Mouse (Mus musculus): Measurements from ENCODE around the gene Ccdc177.
"Not testable (repeated sequence)": the region's sequence is repeated elsewhere in the genome, so short reads cannot be mapped to it uniquely, and the experiment has no call there.

Gene Ccdc177

GRCm38 (mm10) chr12:80760396-80760801 lies at the start of gene Ccdc177:
Ccdc177 (minus strand) TSS chr12:80760687.
- peak; percentile 69 for DNase-seq (ENCODE audit: low spot score)

- DNase-seq (ENCODE audit: low spot score), result no peak
Measured at GRCm38 (mm10) chr12:80810005-80810404, 49.5 kb upstream of the Ccdc177 start.

DNA sequence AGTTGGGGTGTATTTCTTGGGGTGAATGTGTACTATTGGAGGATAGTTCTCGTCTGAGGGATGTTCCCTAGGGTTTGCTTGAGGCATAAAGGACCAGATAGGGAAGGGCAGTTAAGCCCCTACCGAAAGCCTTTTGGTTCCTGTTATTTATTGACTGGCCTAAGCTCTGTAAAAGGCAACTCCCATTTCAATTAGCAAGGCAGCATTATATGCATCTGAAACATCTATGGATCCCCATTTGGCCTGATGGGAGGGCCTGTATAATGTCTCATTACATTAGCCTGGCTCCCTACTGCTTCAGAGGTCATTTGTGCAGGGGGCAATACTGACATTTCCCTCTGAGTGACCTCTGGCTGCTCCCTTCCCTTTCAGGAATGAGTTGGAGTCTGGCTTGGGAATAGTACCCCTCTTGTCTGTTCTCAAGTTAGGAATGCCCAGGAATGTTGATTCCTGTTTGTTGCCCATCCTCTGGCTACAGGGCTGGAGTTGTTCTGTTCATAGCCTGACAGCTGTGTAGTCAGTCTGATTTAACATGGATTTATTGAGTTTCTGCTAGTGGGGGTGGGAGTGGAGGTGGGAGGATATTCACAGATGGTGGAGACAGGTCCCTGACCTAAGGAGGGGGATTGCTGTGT lies 47.1 kb upstream of the Ccdc177 start:
- no peak for DNase-seq (ENCODE audit: low spot score)

- DNase-seq (ENCODE audit: low spot score), result no peak
Measured at GRCm38 (mm10) chr12:80804861-80805428, 44.5 kb upstream of the Ccdc177 start.

DNA sequence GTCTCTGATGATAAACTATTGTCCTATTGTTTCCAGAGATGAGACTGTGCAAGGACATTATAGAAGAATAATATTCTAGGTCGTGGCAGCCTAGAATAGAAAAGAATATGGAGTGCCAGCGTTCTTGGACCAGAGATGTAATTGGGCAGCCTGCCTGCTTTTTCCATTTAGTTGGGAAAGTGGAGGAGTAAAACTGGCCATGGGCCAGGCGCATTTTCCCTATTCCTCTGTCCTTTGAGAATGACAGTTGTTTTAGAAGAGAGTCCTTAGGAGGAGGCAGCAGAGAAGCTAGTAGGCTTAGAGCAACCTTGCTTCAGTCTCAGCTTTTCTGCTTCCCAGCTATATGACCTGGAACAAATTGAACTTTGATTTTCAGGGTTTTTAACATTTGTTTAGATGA lies 43.4 kb upstream of the Ccdc177 start:
- peak; percentile 66 for DNase-seq (ENCODE audit: low spot score)

GRCm38 (mm10) chr12:80801443-80801842 lies 41.0 kb upstream of the Ccdc177 start:
- no peak for DNase-seq (ENCODE audit: low spot score)

DNA sequence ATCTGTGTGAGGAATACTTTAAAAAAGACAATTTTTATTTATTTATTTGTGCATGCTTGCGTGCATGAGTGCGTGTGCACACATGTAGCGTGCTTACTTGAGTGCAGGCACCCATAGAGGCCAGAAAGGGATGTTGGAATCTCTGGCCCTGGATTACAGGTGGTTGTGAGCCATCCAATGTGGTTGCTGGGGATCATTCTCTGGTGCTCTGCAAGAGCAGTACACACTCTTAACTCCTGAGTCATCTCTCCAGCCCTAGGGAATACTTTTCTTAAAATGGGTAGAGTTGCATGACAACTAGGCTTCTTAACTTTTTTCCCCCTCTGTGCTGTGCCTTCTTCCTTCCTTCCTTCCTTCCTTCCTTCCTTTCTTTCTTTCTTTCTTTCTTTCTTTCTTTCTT lies 39.7 kb upstream of the Ccdc177 start:
- no peak for DNase-seq (ENCODE audit: low spot score)

DNA sequence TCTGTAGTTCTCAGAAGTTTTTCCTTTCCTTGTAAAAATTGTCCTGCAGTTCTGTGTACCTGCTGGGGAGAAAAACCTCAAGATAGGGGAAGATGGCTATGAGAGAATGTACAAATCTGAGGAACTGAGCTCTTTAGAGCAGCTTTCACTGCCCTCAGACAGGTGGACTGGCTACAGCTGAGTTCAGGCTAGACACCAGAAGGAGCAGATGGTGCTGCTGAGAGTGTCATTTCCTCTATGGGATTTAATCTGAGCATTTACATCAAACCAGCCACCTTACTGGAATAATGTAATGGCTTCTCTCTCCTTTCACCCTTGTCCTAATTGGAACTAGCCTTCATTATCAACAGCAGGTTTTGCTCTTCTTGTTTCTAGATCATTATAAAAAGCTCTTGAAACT lies 37.8 kb upstream of the Ccdc177 start:
- DNase-seq (ENCODE audit: low spot score), result no peak

- DNase-seq (ENCODE audit: low spot score), result no peak
Measured at GRCm38 (mm10) chr12:80794935-80795785, 34.7 kb upstream of the Ccdc177 start.

DNA sequence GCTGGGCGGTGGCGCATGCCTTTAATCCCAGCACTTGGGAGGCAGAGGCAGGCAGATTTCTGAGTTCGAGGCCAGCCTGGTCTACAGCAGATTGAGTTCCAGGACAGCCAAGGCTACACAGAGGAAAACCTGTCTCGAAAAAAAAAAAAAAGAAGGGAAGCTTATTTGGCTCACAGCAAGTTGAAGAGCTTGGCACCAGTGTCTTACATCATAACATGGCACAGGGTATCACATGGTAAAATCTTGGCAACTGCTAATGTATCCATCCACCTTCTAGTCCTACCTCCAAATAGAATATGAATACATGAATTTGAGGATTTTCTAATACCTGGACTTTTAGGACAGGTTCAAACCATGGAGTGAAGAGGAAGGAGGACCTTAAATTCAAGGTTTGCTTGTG lies 34.0 kb upstream of the Ccdc177 start:
- DNase-seq (ENCODE audit: low spot score), result no peak

DNA sequence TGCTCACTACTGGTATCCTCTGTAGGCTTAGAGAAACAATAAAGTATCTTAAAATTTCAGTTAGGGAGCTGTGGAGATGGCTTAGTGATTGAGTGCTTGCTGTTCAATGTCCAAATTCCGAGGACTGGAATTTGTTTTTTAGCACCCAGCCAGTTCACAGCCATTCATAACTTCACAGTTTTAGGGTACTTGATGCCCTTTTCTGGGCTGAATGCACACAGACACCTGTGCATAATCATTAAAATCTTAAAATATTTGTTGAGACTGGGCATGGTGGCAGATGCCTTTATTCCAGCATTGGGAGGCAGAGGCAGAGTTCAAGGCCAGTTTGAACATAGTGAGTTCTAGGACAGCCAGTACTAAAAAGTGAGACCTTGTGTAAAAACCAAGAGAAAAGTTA lies 33.0 kb upstream of the Ccdc177 start:
- DNase-seq (ENCODE audit: low spot score), result no peak

DNA sequence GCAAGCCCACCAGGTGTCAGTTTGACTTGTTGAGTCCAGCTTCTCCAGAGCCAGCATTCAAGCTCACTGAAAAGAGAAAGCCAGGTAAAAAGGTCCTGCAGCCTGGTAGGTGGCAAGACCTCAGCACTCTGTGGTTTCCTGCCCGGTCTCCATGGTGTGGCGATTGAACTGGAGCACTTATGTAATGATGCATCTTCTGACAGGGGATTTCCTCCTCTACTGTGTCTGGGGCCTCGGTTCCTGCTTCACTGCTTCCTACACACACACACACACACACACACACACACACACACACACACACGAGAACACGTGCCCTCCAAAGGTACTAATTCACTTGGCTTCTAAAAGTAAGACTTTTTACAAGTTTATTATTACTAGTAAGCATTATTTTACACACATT lies 32.4 kb upstream of the Ccdc177 start:
- no peak for DNase-seq (ENCODE audit: low spot score)

GRCm38 (mm10) chr12:80791571-80792444 lies 31.3 kb upstream of the Ccdc177 start:
- DNase-seq (ENCODE audit: low spot score), result no peak

DNA sequence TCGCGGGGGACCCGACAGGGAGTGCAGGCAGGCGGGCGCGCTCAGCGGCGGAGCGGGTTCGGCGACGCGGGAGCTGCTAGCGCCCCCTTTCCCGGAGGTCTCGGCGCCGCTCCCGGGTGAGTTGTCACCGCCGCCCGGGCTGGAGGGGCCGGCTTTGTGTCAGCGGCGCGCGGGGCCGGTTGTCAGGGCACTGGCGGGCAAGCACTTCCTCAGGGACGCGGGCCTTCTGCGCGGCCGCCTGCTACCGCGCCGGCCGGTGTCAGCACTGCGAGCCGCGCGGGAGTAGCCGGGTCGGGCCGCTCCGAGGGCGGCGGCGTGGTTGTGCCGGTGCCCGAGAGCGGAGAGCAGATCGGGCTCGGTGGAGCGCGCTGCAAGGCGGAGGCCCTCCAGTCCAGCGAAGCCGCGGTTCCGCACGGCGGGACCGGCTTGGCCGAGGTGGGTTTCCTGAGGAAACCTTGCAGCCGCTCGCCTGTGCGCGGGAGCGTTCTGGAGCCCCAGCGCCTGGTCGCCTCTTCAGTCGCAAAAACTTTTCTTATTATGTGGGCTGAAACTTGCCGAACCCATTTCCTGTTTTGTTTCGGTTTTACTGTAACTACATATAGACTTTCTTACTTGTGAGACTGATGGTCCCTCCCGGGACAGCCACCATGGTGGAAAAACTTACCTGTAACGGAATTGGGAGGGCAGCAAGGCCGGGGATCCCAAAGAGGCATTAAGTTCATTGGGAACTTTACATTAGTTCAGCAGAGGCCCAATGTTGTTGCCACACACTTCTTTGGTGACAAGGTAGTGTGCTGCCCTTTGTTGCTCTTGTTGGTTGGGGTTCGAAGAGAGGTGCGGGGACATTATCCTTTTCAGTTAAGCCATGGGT lies 30.4 kb upstream of the Ccdc177 start:
- no peak for DNase-seq (ENCODE audit: low spot score)

DNA sequence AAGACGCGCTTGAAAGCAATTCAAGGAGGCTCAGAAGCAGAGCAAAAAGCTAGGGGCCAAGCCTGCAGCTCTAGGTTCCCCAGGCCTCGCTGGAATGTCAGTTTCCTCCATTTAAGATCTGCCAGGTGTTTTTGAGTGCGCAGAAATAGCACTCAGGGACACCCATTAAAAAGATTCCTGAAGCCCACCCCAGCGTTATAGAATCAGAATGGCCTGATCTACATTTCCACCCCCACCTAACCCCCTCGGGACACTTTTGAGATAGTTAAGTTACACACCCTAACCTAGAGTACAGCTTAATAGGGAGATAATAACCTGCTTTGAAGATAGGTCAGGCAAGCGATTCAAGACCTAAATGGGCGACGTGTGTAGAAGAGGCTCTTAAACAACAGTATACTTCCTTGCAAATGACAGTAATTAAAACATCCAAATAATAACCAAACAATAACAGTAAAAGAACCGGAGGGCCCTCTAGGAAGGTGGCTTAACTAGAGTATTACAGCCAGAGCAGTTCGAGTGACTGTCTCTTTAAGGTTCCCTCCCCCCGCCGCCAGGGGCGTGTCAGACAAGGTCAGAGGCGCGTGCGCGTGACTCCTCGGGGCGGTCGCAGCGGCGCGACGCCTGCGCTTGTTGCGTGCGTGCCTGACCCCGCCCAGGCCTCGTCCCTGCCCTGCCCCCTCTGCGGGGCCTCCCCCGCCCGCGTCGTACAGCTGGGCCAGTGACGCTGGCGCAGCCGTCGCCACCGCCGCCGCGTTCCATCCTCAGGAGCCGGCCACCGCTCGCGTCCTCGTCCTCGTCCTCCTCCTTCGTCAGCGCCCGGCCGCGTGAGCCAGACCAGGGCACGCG lies 29.6 kb upstream of the Ccdc177 start, which contains the start of gene Susd6:
Gene Susd6 (plus strand): TSS at position 662 of the 846 bp plus-strand sequence.
- DNase-seq (ENCODE audit: low spot score), result peak; percentile 97

DNA sequence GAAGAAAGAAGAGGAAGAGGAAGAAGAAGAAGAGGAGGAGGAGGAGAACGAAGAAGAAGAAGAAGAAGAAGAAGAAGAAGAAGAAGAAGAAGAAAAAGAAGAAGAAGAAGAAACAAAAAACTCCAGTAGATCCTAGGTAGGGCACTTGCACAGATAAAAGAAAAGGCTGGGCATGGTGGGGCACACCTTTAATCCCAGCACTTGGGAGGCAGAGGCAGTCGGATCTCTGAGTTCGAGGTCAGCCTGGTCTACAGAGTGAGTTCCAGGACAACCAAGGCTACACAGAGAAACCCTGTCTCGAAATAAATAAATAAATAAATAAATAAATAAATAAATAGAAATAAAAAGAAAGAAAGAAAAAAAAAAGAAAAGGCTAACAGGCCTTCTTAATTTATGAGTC lies 28.8 kb upstream of the Ccdc177 start:
- DNase-seq (ENCODE audit: low spot score), result not testable (repeated sequence)

DNA sequence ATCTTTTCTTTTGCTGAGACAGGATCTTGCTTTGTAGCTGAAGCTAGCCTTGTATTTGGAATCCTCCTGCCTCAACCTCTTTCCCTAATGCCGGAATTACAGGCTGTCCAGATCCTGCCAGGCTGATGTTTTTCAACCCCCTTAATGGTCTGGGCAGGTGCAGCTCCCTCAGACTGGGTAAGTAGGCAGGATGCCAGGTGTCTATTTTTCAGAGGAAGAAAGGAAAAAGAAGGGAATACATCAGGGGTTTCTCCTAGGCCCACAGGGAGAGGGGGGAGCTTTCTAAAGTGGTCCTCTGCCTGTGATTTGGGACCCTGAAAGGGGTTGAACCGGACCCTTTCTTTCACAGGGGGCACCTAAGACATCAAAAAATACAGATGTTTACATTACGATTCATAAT lies 27.7 kb upstream of the Ccdc177 start:
- DNase-seq (ENCODE audit: low spot score), result no peak

DNA sequence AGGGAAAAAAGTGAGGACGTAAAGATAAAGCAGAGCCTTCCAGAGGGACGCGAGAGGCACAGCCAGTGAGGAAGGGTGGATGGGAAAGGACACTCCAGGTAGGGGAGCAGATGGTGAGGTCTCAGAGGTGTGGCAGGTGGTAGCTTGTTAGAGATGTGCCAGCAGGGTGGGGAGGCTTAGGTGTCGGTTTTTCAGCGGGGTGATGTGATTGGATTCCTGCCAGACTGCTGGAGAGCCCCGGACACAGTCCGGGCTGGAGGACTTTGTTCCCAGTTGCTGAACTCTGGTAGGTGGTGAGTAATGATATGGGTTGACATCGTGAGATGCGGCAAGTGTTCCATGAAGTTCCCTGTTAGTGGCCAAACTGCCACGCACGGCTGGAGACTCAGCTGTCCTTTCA lies 27.1 kb upstream of the Ccdc177 start:
- no peak for DNase-seq (ENCODE audit: low spot score)

DNA sequence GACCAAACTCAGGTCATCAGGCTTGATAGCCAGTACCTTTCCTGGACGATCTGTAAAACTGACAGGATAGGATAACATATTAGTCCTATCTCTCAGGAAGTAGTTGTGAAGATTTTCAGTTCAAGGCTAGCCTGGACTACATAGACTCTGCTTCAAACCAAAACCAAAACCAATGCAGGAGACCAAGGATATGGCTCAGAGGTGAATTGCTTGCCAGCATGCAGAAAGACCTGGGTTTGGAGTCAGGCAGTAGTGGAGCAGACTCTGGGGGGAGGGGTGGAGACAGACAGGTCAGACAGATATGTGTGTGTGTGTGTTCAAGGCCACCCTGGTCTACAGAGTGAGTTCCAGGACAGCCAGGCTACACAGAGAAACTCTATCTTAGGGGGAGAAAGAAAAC lies 26.1 kb upstream of the Ccdc177 start:
- no peak for DNase-seq (ENCODE audit: low spot score)

- DNase-seq (ENCODE audit: low spot score), result no peak
Measured at GRCm38 (mm10) chr12:80785597-80785996, 25.1 kb upstream of the Ccdc177 start.
